Mouse (Mus musculus): Measurements from ENCODE around the gene Scg2. TPM values are rescaled to one million over a fixed set of nuclear protein-coding genes. Genes with fewer than 3 reads are reported as not detected.

The Scg2 gene
- polyA plus RNA-seq (2015; fragmentation: Nextera tagmentation; extraction: Ambion mirVana), result 0.30 and 0.47 TPM in 2 replicates

GRCm38 (mm10) chr1:79439609-79440308, at the start of gene Scg2:
Gene Scg2, minus strand, starts transcription at chr1:79440120.

Other genes starting within 250 kb of the Scg2 start
- 1.2 and 1.8 TPM in 2 replicates for gene Ap1s3, start 231.9 kb upstream of the Scg2 start, polyA plus RNA-seq (2015; fragmentation: Nextera tagmentation; extraction: Ambion mirVana)

All from urinary bladder, postnatal 0 days (tissue).